Mouse (Mus musculus) testis, adult 10 weeks (tissue): ENCODE data around the gene Trim13. TPM values are rescaled to one million over a fixed set of nuclear protein-coding genes. Genes with fewer than 3 reads are reported as not detected.

Source experiments
- polyA plus RNA-seq: library from polyadenylated mRNA; stranded (reverse); fragments of 350-450 nt; fragmentation: Illumina TruSeq; extraction: RNeasy Lipid Tissue Mini Kit (QIAGEN cat#74804); gene quantifications from one replicate; pipeline ENCODE4 v1.2.3, GENCODE M21; 2014; ENCODE audit warnings: low read depth, low replicate concordance

Gene Trim13
- 107 TPM for polyA plus RNA-seq

DNA sequence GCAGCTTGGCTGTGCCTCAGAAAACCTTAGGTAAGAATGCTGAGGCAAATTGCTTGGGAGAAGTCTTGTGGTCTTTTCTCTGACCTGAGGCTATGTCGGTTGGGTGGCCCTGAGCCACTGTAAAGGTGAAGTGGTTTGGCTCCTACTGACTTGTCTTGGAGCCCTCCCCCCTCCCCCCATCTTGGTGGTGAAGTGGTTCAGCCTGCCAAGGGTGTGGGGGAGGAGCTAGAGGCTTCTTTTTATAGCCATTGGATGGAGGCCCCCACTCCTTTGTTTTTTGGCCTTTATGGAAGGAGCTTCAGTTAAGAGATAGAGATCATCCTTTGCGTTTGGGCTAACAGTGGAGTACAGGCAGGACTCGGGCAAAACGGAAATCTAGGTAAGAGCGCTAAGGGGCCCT, at the start of gene Trim13:
Gene Trim13 (plus strand): TSS at position 280 of the 400 bp plus-strand sequence.

GRCm38 (mm10) chr14:61556289-61557147, 41.5 kb upstream of the Trim13 start, which contains the start of gene Spryd7:
TSS of gene Spryd7 (minus strand) at chr14:61556886.

GRCm38 (mm10) chr14:61607157-61607556, 9.1 kb downstream of the Trim13 start, which contains the start of gene Kcnrg:
TSS of gene Kcnrg (plus strand) at chr14:61607457.

Other genes starting within 250 kb of the Trim13 start
- gene Ebpl, start 237.8 kb upstream of the Trim13 start, polyA plus RNA-seq: 1.3 TPM
- 68.2 TPM for gene Kpna3, start 158.4 kb upstream of the Trim13 start, polyA plus RNA-seq
- 55.4 TPM for gene Spryd7, start 41.4 kb upstream of the Trim13 start, polyA plus RNA-seq
- 0.31 TPM for gene Kcnrg, start 9.2 kb downstream of the Trim13 start, polyA plus RNA-seq